Mouse (Mus musculus) intestine, postnatal 0 days (tissue): Measurements from ENCODE around the gene Smim10l2a. TPM values are rescaled to one million over a fixed set of nuclear protein-coding genes. Genes with fewer than 3 reads are reported as not detected.
"Not testable (repeated sequence)": the region's sequence is repeated elsewhere in the genome, so short reads cannot be mapped to it uniquely, and the experiment has no call there.

Experiments used
- ATAC-seq: fragments of 200-750 bp; cut with Nextera tagmentation; 2 replicates; pipeline ENCODE4 v1.8.0; 2017; ENCODE audit warnings: mild to moderate bottlenecking, moderate TSS enrichment, moderate library complexity
- H3K27ac ChIP-seq: fragments of 300-500 bp; sonication (generic); 2 replicates; pipeline ENCODE4 v1.5.1; 2014; ENCODE audit warnings: mild to moderate bottlenecking, low read depth, low read length, moderate library complexity
- H3K27me3 ChIP-seq: fragments of 300-500 bp; sonication (generic); replicated peaks from 2 replicates; pipeline ENCODE4 v1.6.1; 2014; ENCODE audit warnings: low read length, mixed read lengths; ENCODE audit not compliant: control insufficient read depth, insufficient read depth
- H3K36me3 ChIP-seq: fragments of 300-500 bp; sonication (generic); 2 replicates; pipeline ENCODE4 v1.6.1; 2014; ENCODE audit warnings: mild to moderate bottlenecking, moderate library complexity; ENCODE audit not compliant: control insufficient read depth, insufficient read depth
- H3K4me1 ChIP-seq: fragments of 300-500 bp; sonication (generic); replicated peaks from 2 replicates; pipeline ENCODE4 v1.6.1; 2014; ENCODE audit warnings: antibody characterized with exemption, low read length, mixed read lengths; ENCODE audit not compliant: control insufficient read depth, insufficient read depth
- H3K4me2 ChIP-seq: fragments of 300-500 bp; sonication (generic); replicated peaks from 2 replicates; pipeline ENCODE4 v1.6.1; 2014; ENCODE audit warnings: low read depth, mild to moderate bottlenecking, moderate library complexity
- H3K4me3 ChIP-seq: fragments of 300-500 bp; sonication (generic); 2 replicates; pipeline ENCODE4 v1.5.1; 2014; ENCODE audit warnings: low read depth, low read length
- H3K9ac ChIP-seq: fragments of 300-500 bp; sonication (generic); 2 replicates; pipeline ENCODE4 v1.6.1; 2014; ENCODE audit warnings: mild to moderate bottlenecking, low read depth, low read length
- H3K9me3 ChIP-seq: fragments of 300-500 bp; sonication (generic); 2 replicates; pipeline ENCODE4 v1.6.1; 2016; ENCODE audit warnings: mixed run types; ENCODE audit not compliant: control insufficient read depth
- CTCF ChIP-seq: sonication (generic); IDR thresholded peaks from 2 replicates; pipeline ENCODE4 v1.5.1; 2016; ENCODE audit warnings: low read depth, mild to moderate bottlenecking, control low read depth, antibody characterized with exemption, moderate library complexity
- WGBS: fragments of 180-500 bp; shearing (Covaris S2); extraction: QIAGEN DNeasy Blood & Tissue Kit; methylation state at CpG from one replicate; pipeline ENCODE4 v1.1.7; 2014; 5-methylcytosine and 5-hydroxymethylcytosine counted together
- polyA plus RNA-seq: library from polyadenylated mRNA; unstranded; fragments of >200 nt; fragmentation: Nextera tagmentation; extraction: Ambion mirVana; gene quantifications from 2 replicates; pipeline ENCODE4 v1.2.1, GENCODE M21; 2015

Smim10l2a gene
- polyA plus RNA-seq: 2.6 and 2.7 TPM in 2 replicates

DNA sequence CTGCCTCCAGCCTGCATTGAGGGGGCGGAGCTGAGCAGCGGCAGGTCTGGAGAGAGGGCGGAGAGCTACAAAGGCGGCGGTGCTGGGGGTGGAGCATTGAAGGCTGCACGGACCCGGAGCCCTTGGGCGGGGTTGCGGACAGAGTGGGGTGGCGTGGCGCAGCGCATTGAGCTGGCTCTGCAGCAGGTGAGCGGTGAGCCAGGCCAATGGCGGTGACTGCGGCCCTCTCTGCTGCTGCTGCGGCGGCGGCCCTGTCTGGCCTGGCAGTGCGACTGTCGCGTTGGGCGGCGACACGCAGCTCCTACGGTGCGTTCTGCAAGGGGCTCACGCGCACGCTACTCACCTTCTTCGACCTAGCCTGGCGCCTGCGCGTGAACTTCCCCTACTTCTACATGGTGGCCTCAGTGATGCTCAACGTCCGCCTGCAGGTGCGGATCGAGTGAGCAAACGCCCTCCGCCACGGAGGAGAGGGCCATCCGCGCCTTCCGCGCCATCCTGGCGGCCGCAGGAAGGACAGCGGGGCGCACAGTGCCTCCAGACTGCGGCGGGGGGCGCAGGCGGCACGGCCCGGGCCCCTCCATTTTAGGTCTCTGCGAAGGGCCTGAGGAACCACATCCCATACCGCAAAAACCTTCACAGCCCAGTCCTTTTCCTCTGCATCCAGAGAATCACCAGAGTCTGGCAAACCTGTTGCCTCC, at the start of gene Smim10l2a:
Gene Smim10l2a (plus strand): TSS at position 156 of the 698 bp plus-strand sequence.
- H3K9me3 ChIP-seq, H3K9ac ChIP-seq: not testable (repeated sequence)
- ATAC-seq: peak; percentile 90

GRCm38 (mm10) chrX:56332046-56332445, 42.3 kb upstream of the Smim10l2a start:
- H3K27me3 ChIP-seq: no peaks in the 10 kb centered on the region
- ATAC-seq: no peak
- no peak overlapping the region for H3K27ac ChIP-seq
- no peak overlapping the region for H3K4me2 ChIP-seq
- H3K4me1 ChIP-seq: no peaks in the 10 kb centered on the region
- no peaks in the 10 kb centered on the region for H3K36me3 ChIP-seq
- no peak for TF ChIP-seq CTCF
- H3K4me3 ChIP-seq: no peak overlapping the region
- WGBS: 59% methylated on average over 3 of the region's 3 CpGs
- H3K9me3 ChIP-seq: no peaks in the 10 kb centered on the region
- H3K9ac ChIP-seq: no peak overlapping the region

More for the DNA sequence above, at the start of gene Smim10l2a:
- not testable (repeated sequence) for H3K27me3 ChIP-seq, H3K4me1 ChIP-seq, H3K36me3 ChIP-seq, H3K27ac ChIP-seq
- Histone ChIP-seq H3K4me2 (peak within 1 kb of the TSS; percentile 66), H3K4me3 (peak within 1 kb of the TSS; percentile 39)
- 20% methylated on average over 42 of the region's 56 CpGs for WGBS

DNA sequence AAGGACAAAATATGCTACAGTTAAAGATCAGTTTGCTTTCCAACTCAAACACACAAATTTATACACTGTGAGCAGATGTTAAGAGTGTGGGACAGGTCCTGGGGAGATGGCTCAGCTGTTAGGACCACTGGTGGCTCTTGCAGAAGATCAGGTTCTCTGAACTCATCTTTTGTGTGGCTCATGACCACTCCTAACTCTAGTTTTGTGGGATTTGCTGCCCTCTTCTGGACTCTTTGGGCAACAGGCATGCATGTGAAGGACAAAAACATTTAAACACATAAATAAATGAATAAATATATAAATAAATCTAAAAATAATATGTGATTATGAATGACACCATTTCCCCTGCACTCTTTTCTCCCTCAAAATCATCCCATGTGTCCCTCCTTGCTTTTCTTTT, 34.1 kb upstream of the Smim10l2a start:
- Histone ChIP-seq H3K9ac (no peak overlapping the region), H3K4me3 (no peak overlapping the region), H3K36me3 (no peaks in the 10 kb centered on the region), H3K4me2 (no peak overlapping the region), H3K9me3 (no peaks in the 10 kb centered on the region), H3K4me1 (no peaks in the 10 kb centered on the region), H3K27ac (no peak overlapping the region), H3K27me3 (no peaks in the 10 kb centered on the region)
- ATAC-seq: no peak
- peak; percentile 55 for TF ChIP-seq CTCF

- TF ChIP-seq CTCF: no peak
- H3K27ac ChIP-seq: no peak overlapping the region
- H3K4me3 ChIP-seq: no peak overlapping the region
- ATAC-seq: no peak
- no peak overlapping the region for H3K4me2 ChIP-seq
- H3K4me1 ChIP-seq: no peaks in the 10 kb centered on the region
- no peaks in the 10 kb centered on the region for H3K36me3 ChIP-seq
- H3K9me3 ChIP-seq: no peaks in the 10 kb centered on the region
- no peak overlapping the region for H3K9ac ChIP-seq
- WGBS: 77% methylated on average over 3 of the region's 3 CpGs
- no peaks in the 10 kb centered on the region for H3K27me3 ChIP-seq
Observed at GRCm38 (mm10) chrX:56342921-56343320, 31.5 kb upstream of the Smim10l2a start.

- Histone ChIP-seq H3K36me3 (no peaks in the 10 kb centered on the region), H3K4me2 (peak within 1 kb of the TSS; percentile 66), H3K4me3 (peak within 1 kb of the TSS; percentile 48), H3K9ac (no peak within 1 kb of the TSS), H3K27ac (no peak within 1 kb of the TSS), H3K27me3 (no peaks in the 10 kb centered on the region), H3K4me1 (no peaks in the 10 kb centered on the region), H3K9me3 (no peaks in the 10 kb centered on the region)
- no peak for TF ChIP-seq CTCF
- peak; percentile 75 for ATAC-seq
- 23% methylated on average over 39 of the region's 39 CpGs for WGBS
Observed at GRCm38 (mm10) chrX:56346176-56346931, 28.0 kb upstream of the Smim10l2a start, which contains the start of gene Zfp449. Zfp449 (plus strand) TSS chrX:56346400.

- H3K9me3 ChIP-seq: no peaks in the 10 kb centered on the region
- peak overlapping the region; percentile 66 for H3K4me2 ChIP-seq
- no peak for ATAC-seq
- no peak overlapping the region for H3K9ac ChIP-seq
- H3K4me1 ChIP-seq: no peaks in the 10 kb centered on the region
- WGBS: 39% methylated on average over 8 of the region's 8 CpGs
- no peak overlapping the region for H3K27ac ChIP-seq
- TF ChIP-seq CTCF: no peak
- no peaks in the 10 kb centered on the region for H3K36me3 ChIP-seq
- H3K27me3 ChIP-seq: no peaks in the 10 kb centered on the region
- peak overlapping the region; percentile 48 for H3K4me3 ChIP-seq
Observed at GRCm38 (mm10) chrX:56346932-56347253, 27.5 kb upstream of the Smim10l2a start.
